Mouse (Mus musculus) ES-E14 (cell line): ENCODE results near the gene Gm11037.

Experiments used
- CHD2 ChIP-seq: IDR thresholded peaks from 2 replicates; pipeline ENCODE4 v1.6.1; 2014; ENCODE audit warnings: mild to moderate bottlenecking, low read depth, low read length, inconsistent platforms
- MAFK ChIP-seq: IDR thresholded peaks from 2 replicates; pipeline ENCODE4 v1.6.1; 2014; ENCODE audit warnings: mild to moderate bottlenecking, low read depth, low read length, inconsistent platforms; ENCODE audit not compliant: insufficient read depth
- ZC3H11A ChIP-seq: IDR thresholded peaks from 2 replicates; pipeline ENCODE4 v1.6.1; 2012; ENCODE audit warnings: low read depth, mild to moderate bottlenecking, inconsistent platforms, low read length, borderline replicate concordance
- ZNF384 ChIP-seq: IDR thresholded peaks from 2 replicates; pipeline ENCODE4 v1.6.1; 2012; ENCODE audit warnings: low read depth, low read length, inconsistent platforms

GRCm38 (mm10) chr2:131118968-131119574 lies 14.2 kb upstream of the Gm11037 start:
- TF ChIP-seq CHD2 (no peak), ZC3H11A (no peak), MAFK (no peak), ZNF384 (no peak)
